Mouse (Mus musculus) heart, postnatal 0 days (tissue): Measurements from ENCODE around the gene Scrn2.

Experiments
- CTCF ChIP-seq: IDR thresholded peaks from 2 replicates; pipeline ENCODE4 v1.5.1; 2016; ENCODE audit warnings: antibody characterized with exemption, control low read depth, low read depth
- EP300 ChIP-seq: IDR thresholded peaks from 2 replicates; pipeline ENCODE4 v1.6.1; 2016; ENCODE audit warnings: antibody characterized with exemption, low read depth

- no peak for TF ChIP-seq CTCF
- no peak for TF ChIP-seq EP300
These were observed 50.6 kb downstream of the Scrn2 start for GRCm38 (mm10) chr11:97080291-97080690.
